Mouse (Mus musculus) G1E-ER4 (cell line): Measurements from ENCODE around the gene Vmn2r98. TPM values are rescaled to one million over a fixed set of nuclear protein-coding genes. Genes with fewer than 3 reads are reported as not detected.
"Not testable (repeated sequence)": the region's sequence is repeated elsewhere in the genome, so short reads cannot be mapped to it uniquely, and the experiment has no call there.

Experiments used
- GATA1 ChIP-seq: IDR thresholded peaks from one replicate; pipeline ENCODE4 v1.8.0; 2012; ENCODE audit warnings: low read length, inconsistent platforms
- polyA plus RNA-seq: library from polyadenylated mRNA; stranded (reverse); fragments of >175 nt; gene quantifications from 2 replicates; pipeline ENCODE4 v1.2.3, GENCODE M21; 2012

Vmn2r98 gene
- not detected in 2 replicates for polyA plus RNA-seq

DNA sequence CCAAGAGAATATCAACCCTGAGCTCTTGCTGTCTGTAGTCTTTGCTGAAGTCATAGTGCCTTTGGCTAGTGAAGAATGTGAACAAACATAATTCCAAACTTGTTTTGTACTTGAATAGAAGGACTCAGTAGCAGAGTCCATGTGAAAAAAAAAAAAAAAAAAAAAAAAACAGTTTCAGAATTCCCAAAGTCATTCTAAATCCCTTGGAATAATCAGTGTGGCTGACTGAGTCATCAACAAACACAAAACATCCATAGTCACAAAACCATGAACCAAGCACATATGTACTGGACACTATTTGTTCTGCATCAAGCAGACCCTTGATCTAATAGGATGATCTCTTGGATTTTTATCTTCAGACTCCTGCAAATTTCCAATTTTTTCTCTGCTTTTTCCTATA lies at the start of gene Vmn2r98:
TSS of gene Vmn2r98 (plus strand) at position 301 of the 400 bp plus-strand sequence.
- TF ChIP-seq GATA1 = not testable (repeated sequence)

DNA sequence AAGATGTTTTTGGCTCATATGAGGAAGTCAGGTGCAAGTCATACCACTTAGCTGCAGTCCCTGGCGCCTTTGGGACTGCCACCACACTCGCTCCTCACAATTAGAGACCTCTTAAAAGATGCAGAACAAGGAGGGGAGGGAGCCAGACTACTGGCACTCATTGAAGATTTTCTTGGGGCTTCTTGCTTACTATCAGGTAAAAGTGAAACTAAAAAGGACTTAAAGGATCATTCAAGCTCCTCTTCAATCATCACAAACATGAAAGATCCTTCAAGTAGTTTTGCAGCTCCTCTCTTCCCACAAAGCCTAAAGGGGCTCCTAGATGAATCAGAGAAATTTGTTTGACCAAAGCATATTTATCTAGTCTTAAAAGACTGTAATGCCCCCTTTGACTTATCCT lies 21.3 kb upstream of the Vmn2r98 start:
- no peak for TF ChIP-seq GATA1

DNA sequence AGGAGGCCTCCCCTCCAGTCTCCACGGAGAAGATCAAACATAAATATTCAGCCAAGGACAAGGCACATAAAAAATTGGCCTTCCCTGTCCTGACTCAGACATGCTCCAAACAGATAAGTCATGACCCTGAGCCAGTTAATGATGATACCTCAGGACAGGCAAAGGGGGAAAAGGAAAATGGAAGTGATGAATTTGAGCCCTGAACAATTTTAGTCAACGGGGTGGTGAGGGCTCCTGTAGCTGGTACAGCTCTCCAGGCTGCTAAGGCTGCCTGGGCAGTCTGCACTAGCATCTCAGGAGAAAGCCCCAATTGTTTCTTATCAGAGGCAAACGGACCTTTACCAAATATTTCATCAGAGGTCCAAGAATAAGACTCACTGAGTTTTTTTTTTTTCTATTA lies 20.5 kb upstream of the Vmn2r98 start:
- no peak for TF ChIP-seq GATA1

Other genes with a start within 250 kb of the Vmn2r98 start
- not detected in 2 replicates for gene Vmn2r97, start 139.2 kb upstream of the Vmn2r98 start, polyA plus RNA-seq